Mouse (Mus musculus): ENCODE measurements around the gene Mr1. TPM values are rescaled to one million over a fixed set of nuclear protein-coding genes. Genes with fewer than 3 reads are reported as not detected.

Mr1 gene
- polyA plus RNA-seq, 1 experiment = 3.9 TPM

DNA sequence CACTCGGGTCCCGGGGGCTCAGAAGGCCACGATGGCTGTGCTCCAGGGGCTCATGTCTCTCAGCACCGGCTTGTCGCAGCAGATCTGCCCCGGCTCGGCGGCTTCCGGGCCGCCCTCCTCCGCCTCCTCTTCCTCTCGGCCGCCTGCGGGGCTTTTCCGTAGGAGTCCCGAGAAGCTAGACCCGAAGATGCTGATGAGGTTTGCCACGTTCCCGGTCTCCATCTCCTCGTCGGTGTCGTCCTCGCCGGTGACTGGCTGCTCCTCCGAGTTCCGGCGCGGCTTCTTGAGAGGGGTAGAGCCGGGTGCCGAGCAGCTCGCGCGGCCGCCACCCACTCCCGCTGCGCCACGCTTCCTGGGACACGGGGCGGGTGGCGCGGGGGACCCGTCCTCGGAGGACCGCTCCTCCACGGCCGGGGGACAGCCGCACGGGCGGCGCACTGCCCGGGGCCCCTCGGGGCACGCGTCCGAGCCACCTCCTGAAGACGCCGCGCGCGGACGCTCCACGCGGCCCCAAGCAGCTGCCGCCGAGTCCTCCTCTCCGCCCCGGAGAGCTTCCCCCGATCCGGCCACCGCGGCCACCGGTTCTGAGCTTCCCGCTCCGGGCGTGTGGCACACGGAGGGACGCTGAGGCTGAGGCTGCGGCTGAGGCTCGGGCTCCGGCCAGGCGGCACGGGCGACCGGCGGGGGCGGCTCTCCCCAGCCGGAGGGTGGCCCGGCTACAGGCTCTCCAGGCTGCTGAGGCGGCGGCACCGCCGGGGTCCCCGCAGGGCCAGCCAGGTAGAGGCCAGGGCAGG lies 47.9 kb downstream of the Mr1 start:
- H3ac ChIP-seq (ENCODE audit: control insufficient read depth, insufficient read length) = peak overlapping the region; percentile 87
- H3K4me3 ChIP-seq = peak overlapping the region; percentile 69
- peaks cover 7% of the 10 kb centered on the region for H3K36me3 ChIP-seq (ENCODE audit: control insufficient read depth, insufficient read depth)
- H3K27me3 ChIP-seq (ENCODE audit: control insufficient read depth, insufficient read depth, insufficient read length) = no peaks in the 10 kb centered on the region
- H3K79me2 ChIP-seq (ENCODE audit: control insufficient read depth, insufficient read depth) = peaks cover 46% of the 10 kb centered on the region
- peak; percentile 15 for TF ChIP-seq POLR2AphosphoS2 (IDR thresholded peaks at IDR 0.05; ENCODE audit: insufficient read length, low read depth)
- TF ChIP-seq MAX (IDR thresholded peaks at IDR 0.05; ENCODE audit: low read depth) = no peak
- TF ChIP-seq MYOG (IDR thresholded peaks at IDR 0.05; ENCODE audit: control insufficient read depth in 1 of 3, insufficient read depth in 1 of 3, insufficient read length in 2 of 3, low read depth in 2 of 3) = peak in 1 of 3 experiments; percentile 3
- TF ChIP-seq SRF (IDR thresholded peaks at IDR 0.05; ENCODE audit: control insufficient read depth, insufficient read length, low read depth) = no peak
- TF ChIP-seq POLR2A (IDR thresholded peaks at IDR 0.05; ENCODE audit: insufficient read length, low read depth) = peak; percentile 7
- peak overlapping the region; percentile 88 for H3K4me2 ChIP-seq (ENCODE audit: low read depth)

DNA sequence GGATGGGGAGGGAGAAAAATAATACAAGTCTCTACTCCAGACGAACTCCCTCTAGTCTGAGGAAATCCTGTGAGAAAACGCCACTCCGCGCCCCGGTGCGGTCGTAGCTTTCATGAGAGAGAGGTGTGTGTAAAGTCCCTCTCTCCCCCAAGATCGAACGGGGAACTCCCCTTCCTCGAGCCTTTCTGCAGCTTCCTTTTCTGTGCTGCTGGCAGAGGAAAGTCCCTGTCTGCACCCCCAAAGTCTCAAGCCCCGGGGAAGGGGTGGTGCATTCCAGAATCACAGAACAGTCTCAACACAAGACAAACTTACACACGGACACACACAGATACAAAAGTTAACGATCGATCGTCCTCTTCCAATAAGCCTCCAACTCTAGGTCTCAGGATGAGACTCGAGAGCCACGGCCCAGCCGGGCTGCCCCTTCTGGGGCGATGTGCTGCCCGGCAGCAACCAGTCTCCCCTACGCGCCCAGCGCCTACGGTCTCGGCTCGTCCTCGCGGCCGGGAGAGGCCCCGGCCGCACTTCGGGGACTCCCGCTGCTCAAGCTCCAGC lies 48.6 kb downstream of the Mr1 start:
- no peaks in the 10 kb centered on the region for H3K27me3 ChIP-seq (ENCODE audit: control insufficient read depth, insufficient read depth, insufficient read length)
- peak overlapping the region; percentile 87 for H3ac ChIP-seq (ENCODE audit: control insufficient read depth, insufficient read length)
- H3K4me3 ChIP-seq = peak overlapping the region; percentile 69
- peaks cover 46% of the 10 kb centered on the region for H3K79me2 ChIP-seq (ENCODE audit: control insufficient read depth, insufficient read depth)
- TF ChIP-seq POLR2A (IDR thresholded peaks at IDR 0.05; ENCODE audit: insufficient read length, low read depth) = no peak
- TF ChIP-seq E2F4 (IDR thresholded peaks at IDR 0.05; ENCODE audit: insufficient read depth) = no peak
- no peak for TF ChIP-seq TCF3 (IDR thresholded peaks at IDR 0.05; ENCODE audit: insufficient read length, low read depth)
- TF ChIP-seq MAX (IDR thresholded peaks at IDR 0.05; ENCODE audit: low read depth) = no peak
- TF ChIP-seq MYOG (IDR thresholded peaks at IDR 0.05; ENCODE audit: control insufficient read depth in 1 of 3, insufficient read depth in 1 of 3, insufficient read length in 2 of 3, low read depth in 2 of 3) = no peak
- no peak for TF ChIP-seq SRF (IDR thresholded peaks at IDR 0.05; ENCODE audit: control insufficient read depth, insufficient read length, low read depth)
- no peak for TF ChIP-seq MYOD1 (IDR thresholded peaks at IDR 0.05; ENCODE audit: control insufficient read depth in 1 of 3, insufficient read length in 2 of 3, low read depth in 2 of 3)
- no peak for TF ChIP-seq CEBPB (IDR thresholded peaks at IDR 0.05; ENCODE audit: insufficient read depth, poor library complexity, severe bottlenecking)
- no peak for TF ChIP-seq USF1 (IDR thresholded peaks at IDR 0.05; ENCODE audit: low read depth)
- no peak for TF ChIP-seq REST (IDR thresholded peaks at IDR 0.05; ENCODE audit: insufficient read depth, insufficient read length)
- peak overlapping the region; percentile 88 for H3K4me2 ChIP-seq (ENCODE audit: low read depth)
- peaks cover 7% of the 10 kb centered on the region for H3K36me3 ChIP-seq (ENCODE audit: control insufficient read depth, insufficient read depth)

DNA sequence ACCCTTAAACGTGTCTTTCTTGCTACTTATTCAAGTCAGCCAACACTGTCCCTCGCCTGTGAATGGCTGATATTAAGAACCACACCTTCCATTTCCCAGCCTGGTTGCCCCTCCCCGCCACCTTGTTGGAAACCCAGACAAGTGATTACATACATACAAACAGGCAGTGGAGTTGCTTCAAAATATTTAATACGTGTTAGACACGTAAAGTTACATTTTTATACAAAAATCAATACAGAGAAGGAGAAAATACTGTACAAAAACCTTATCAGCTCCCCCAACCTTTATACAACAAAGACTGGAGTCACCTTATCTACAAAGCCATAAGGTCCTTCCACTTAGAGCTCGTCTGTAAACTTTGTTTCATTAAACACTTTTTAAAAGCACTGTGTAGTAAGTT lies 49.3 kb downstream of the Mr1 start:
- Histone ChIP-seq H3K4me2 (ENCODE audit: low read depth) (peak overlapping the region; percentile 88), H3K27me3 (ENCODE audit: control insufficient read depth, insufficient read depth, insufficient read length) (no peaks in the 10 kb centered on the region), H3K36me3 (ENCODE audit: control insufficient read depth, insufficient read depth) (peaks cover 7% of the 10 kb centered on the region), H3K79me2 (ENCODE audit: control insufficient read depth, insufficient read depth) (peaks cover 46% of the 10 kb centered on the region), H3K4me3 (peak overlapping the region; percentile 69), H3ac (ENCODE audit: control insufficient read depth, insufficient read length) (peak overlapping the region; percentile 87)
- TF ChIP-seq POLR2AphosphoS2 (IDR thresholded peaks at IDR 0.05; ENCODE audit: insufficient read length, low read depth) = no peak
- no peak for TF ChIP-seq MAX (IDR thresholded peaks at IDR 0.05; ENCODE audit: low read depth)
- TF ChIP-seq POLR2A (IDR thresholded peaks at IDR 0.05; ENCODE audit: insufficient read length, low read depth) = no peak
- TF ChIP-seq TCF12 (IDR thresholded peaks at IDR 0.05; ENCODE audit: insufficient read depth, poor library complexity, severe bottlenecking) = no peak
- no peak for TF ChIP-seq MYOD1 (IDR thresholded peaks at IDR 0.05; ENCODE audit: control insufficient read depth in 1 of 3, insufficient read length in 2 of 3, low read depth in 2 of 3)
- TF ChIP-seq SRF (IDR thresholded peaks at IDR 0.05; ENCODE audit: control insufficient read depth, insufficient read length, low read depth) = no peak
- no peak for TF ChIP-seq TCF3 (IDR thresholded peaks at IDR 0.05; ENCODE audit: insufficient read length, low read depth)
- no peak for TF ChIP-seq MYOG (IDR thresholded peaks at IDR 0.05; ENCODE audit: control insufficient read depth in 1 of 3, insufficient read depth in 1 of 3, insufficient read length in 2 of 3, low read depth in 2 of 3)
- no peak for TF ChIP-seq CEBPB (IDR thresholded peaks at IDR 0.05; ENCODE audit: insufficient read depth, poor library complexity, severe bottlenecking)
- no peak for TF ChIP-seq E2F4 (IDR thresholded peaks at IDR 0.05; ENCODE audit: insufficient read depth)
- no peak for TF ChIP-seq REST (IDR thresholded peaks at IDR 0.05; ENCODE audit: insufficient read depth, insufficient read length)
- no peak for TF ChIP-seq USF1 (IDR thresholded peaks at IDR 0.05; ENCODE audit: low read depth)

DNA sequence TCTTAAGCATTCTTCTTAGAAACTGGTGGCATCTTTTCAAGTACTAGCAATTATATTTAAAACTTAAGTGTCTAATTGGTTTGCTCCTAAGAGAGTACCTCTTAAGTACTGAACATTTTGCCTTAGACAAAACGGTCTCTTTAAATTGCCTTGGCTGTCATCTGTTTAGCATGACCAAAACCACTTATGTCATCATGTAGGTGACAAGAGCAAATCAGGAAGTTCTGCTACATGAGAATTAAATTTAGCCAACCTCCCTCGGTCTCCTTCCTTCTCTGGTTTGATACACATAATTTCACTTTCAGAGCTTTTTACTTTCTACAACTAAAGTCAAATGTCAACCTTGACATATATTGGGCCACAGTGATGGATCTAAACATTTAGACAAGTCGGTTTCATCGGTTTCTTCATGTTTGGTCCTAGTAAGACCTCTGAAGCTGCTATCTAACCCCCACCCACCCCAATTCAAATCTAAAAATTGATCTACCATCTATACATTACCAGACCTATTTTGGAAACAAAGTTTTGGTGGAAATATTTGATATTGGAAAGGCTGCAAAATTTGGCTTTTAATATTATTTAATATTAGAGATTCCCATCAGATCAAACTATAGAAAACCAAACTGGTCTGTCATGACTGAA lies 49.9 kb downstream of the Mr1 start:
- H3K4me2 ChIP-seq (ENCODE audit: low read depth) = peak overlapping the region; percentile 88
- H3K4me3 ChIP-seq = peak overlapping the region; percentile 69
- TF ChIP-seq USF1 (IDR thresholded peaks at IDR 0.05; ENCODE audit: low read depth) = no peak
- TF ChIP-seq POLR2A (IDR thresholded peaks at IDR 0.05; ENCODE audit: insufficient read length, low read depth) = no peak
- TF ChIP-seq TCF12 (IDR thresholded peaks at IDR 0.05; ENCODE audit: insufficient read depth, poor library complexity, severe bottlenecking) = no peak
- TF ChIP-seq MAX (IDR thresholded peaks at IDR 0.05; ENCODE audit: low read depth) = no peak
- TF ChIP-seq E2F4 (IDR thresholded peaks at IDR 0.05; ENCODE audit: insufficient read depth) = no peak
- TF ChIP-seq TCF3 (IDR thresholded peaks at IDR 0.05; ENCODE audit: insufficient read length, low read depth) = no peak
- no peak for TF ChIP-seq MYOG (IDR thresholded peaks at IDR 0.05; ENCODE audit: control insufficient read depth in 1 of 3, insufficient read depth in 1 of 3, insufficient read length in 2 of 3, low read depth in 2 of 3)
- TF ChIP-seq POLR2AphosphoS2 (IDR thresholded peaks at IDR 0.05; ENCODE audit: insufficient read length, low read depth) = no peak
- TF ChIP-seq MYOD1 (IDR thresholded peaks at IDR 0.05; ENCODE audit: control insufficient read depth in 1 of 3, insufficient read length in 2 of 3, low read depth in 2 of 3) = no peak
- no peak for TF ChIP-seq SRF (IDR thresholded peaks at IDR 0.05; ENCODE audit: control insufficient read depth, insufficient read length, low read depth)
- peaks cover 7% of the 10 kb centered on the region for H3K36me3 ChIP-seq (ENCODE audit: control insufficient read depth, insufficient read depth)
- peaks cover 46% of the 10 kb centered on the region for H3K79me2 ChIP-seq (ENCODE audit: control insufficient read depth, insufficient read depth)
- no peak overlapping the region for H3ac ChIP-seq (ENCODE audit: control insufficient read depth, insufficient read length)
- no peaks in the 10 kb centered on the region for H3K27me3 ChIP-seq (ENCODE audit: control insufficient read depth, insufficient read depth, insufficient read length)
